Mouse (Mus musculus) cerebral cortex, adult 2 months (tissue): ENCODE results near the gene Fyb2.

Source experiments
- WGBS: fragments of 180-500 bp; shearing (Covaris S2); methylation state at CpG from one replicate; pipeline ENCODE4 v1.1.7; 2018; 5-methylcytosine and 5-hydroxymethylcytosine counted together

The Fyb2 gene

GRCm38 (mm10) chr4:104944482-104944881 is 31.2 kb downstream of the Fyb2 start:
- WGBS = 86% methylated on average over 1 of the region's 1 CpGs

GRCm38 (mm10) chr4:104948886-104949285 is 35.6 kb downstream of the Fyb2 start:
- 59% methylated on average over 4 of the region's 4 CpGs for WGBS

GRCm38 (mm10) chr4:104949304-104949703 is 36.0 kb downstream of the Fyb2 start:
- 37% methylated on average over 3 of the region's 3 CpGs for WGBS

- 91% methylated on average over 4 of the region's 4 CpGs for WGBS
These were observed 38.1 kb downstream of the Fyb2 start for GRCm38 (mm10) chr4:104951280-104951878.

GRCm38 (mm10) chr4:104956691-104957090 is 43.4 kb downstream of the Fyb2 start:
- WGBS = 44% methylated on average over 7 of the region's 7 CpGs

GRCm38 (mm10) chr4:104961431-104961830 is 48.2 kb downstream of the Fyb2 start:
- 67% methylated on average over 5 of the region's 5 CpGs for WGBS

- WGBS = 84% methylated on average over 2 of the region's 2 CpGs
These were observed 59.4 kb downstream of the Fyb2 start for GRCm38 (mm10) chr4:104972606-104973005.

- WGBS = 89% methylated on average over 6 of the region's 6 CpGs
These were observed 62.0 kb downstream of the Fyb2 start for GRCm38 (mm10) chr4:104975162-104975830.

- 91% methylated on average over 5 of the region's 5 CpGs for WGBS
These were observed 72.8 kb downstream of the Fyb2 start for GRCm38 (mm10) chr4:104985960-104986632.

- WGBS = 79% methylated on average over 7 of the region's 7 CpGs
These were observed 74.4 kb downstream of the Fyb2 start for GRCm38 (mm10) chr4:104987631-104988030.

GRCm38 (mm10) chr4:104988102-104988501 is 74.8 kb downstream of the Fyb2 start:
- WGBS = 67% methylated on average over 5 of the region's 5 CpGs

- 90% methylated on average over 7 of the region's 7 CpGs for WGBS
These were observed 75.5 kb downstream of the Fyb2 start for GRCm38 (mm10) chr4:104988709-104989108.

GRCm38 (mm10) chr4:104990016-104990415 is 76.8 kb downstream of the Fyb2 start:
- WGBS = 68% methylated on average over 6 of the region's 6 CpGs

GRCm38 (mm10) chr4:104990686-104991085 is 77.4 kb downstream of the Fyb2 start:
- 60% methylated on average over 3 of the region's 3 CpGs for WGBS

- WGBS = 79% methylated on average over 3 of the region's 3 CpGs
These were observed 79.0 kb downstream of the Fyb2 start for GRCm38 (mm10) chr4:104992271-104992670.

- WGBS = 79% methylated on average over 10 of the region's 10 CpGs
These were observed 80.1 kb downstream of the Fyb2 start for GRCm38 (mm10) chr4:104993140-104993874.

- WGBS = 64% methylated on average over 5 of the region's 5 CpGs
These were observed 86.4 kb downstream of the Fyb2 start for GRCm38 (mm10) chr4:104999702-105000101.

- WGBS = 71% methylated on average over 1 of the region's 1 CpGs
These were observed 88.5 kb downstream of the Fyb2 start for GRCm38 (mm10) chr4:105001736-105002135.

GRCm38 (mm10) chr4:105004135-105004534 is 90.9 kb downstream of the Fyb2 start:
- 66% methylated on average over 8 of the region's 8 CpGs for WGBS

- WGBS = 82% methylated on average over 12 of the region's 12 CpGs
These were observed 91.4 kb downstream of the Fyb2 start for GRCm38 (mm10) chr4:105004649-105005048.

- WGBS = 89% methylated on average over 4 of the region's 4 CpGs
These were observed 94.2 kb downstream of the Fyb2 start for GRCm38 (mm10) chr4:105007360-105008018.

GRCm38 (mm10) chr4:105013718-105014117 is 100.5 kb downstream of the Fyb2 start:
- 52% methylated on average over 7 of the region's 7 CpGs for WGBS
